Mouse (Mus musculus): ENCODE data around the gene Mblac2. TPM values are rescaled to one million over a fixed set of nuclear protein-coding genes. Genes with fewer than 3 reads are reported as not detected.

The Mblac2 gene
- total and polyA plus RNA-seq, 3 experiments, result 0.13 to 0.71 (median 0.42) TPM

DNA sequence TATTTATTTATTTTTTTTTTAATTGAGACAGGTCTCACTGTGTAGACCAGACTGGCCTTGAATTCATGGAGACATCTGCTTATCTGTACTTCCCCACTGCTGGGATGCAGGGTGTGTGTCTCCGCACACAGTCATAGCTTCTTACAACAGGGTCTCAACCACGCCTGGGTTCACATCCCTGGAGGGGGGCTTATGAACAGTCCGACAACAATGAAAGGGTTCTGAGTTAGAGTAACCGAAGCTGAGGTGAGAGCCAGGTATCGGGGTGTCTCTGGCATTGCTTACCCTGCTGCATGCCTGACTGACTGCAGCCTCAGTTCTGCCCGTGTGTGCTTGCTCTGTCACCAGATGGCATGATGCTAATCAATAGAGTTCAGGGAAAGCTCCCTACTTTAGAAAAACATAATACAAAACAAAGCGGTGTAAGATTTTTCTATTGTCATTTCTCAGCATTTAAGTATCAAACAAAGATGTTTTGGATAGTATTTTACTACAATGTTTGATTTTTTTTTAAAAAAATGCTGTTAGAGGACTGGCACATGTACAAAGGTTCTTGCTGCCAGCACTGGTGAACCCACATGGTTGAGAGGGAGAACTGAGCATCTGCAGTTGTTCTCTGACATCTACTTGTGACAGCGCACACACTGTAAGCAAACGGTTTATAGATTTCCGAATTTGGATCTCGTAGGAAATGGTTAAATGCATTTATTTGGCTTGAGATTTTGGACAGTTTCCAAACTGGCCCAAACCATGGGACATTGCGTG, 47.4 kb upstream of the Mblac2 start:
- in situ Hi-C loops (cut with MboI; ENCODE audit: low pct_ligation_motif_present, low pct_unique_long_range_greater_than_20kb, low sequenced_read_pairs), result no loop called here
- TF ChIP-seq NRF1 (IDR thresholded peaks at IDR 0.05; ENCODE audit: low read depth, low read length), result no peak
- TF ChIP-seq EP300 (IDR thresholded peaks at IDR 0.05; ENCODE audit: low read length), result no peak
- no peak for TF ChIP-seq MYC (IDR thresholded peaks at IDR 0.05; ENCODE audit: low read depth, low read length)
- no peak for TF ChIP-seq HCFC1 (IDR thresholded peaks at IDR 0.05; ENCODE audit: low read depth, low read length)
- no peak for TF ChIP-seq JUND (conservative IDR thresholded peaks at IDR 0.05; ENCODE audit: low read depth, low read length)
- TF ChIP-seq JUN (IDR thresholded peaks at IDR 0.05; ENCODE audit: insufficient read depth, low read depth, low read length), result no peak
- TF ChIP-seq MAZ (IDR thresholded peaks at IDR 0.05; ENCODE audit: low read depth, low read length), result no peak
- Histone ChIP-seq H3K27ac (ENCODE audit: insufficient read depth, low read depth) (no peak overlapping the region), H3K4me3 (replicated peaks in 1 of 3; ENCODE audit: low read depth in 2 of 3, low read length in 2 of 3, poor library complexity in 1 of 3) (no peak overlapping the region), H3K4me1 (ENCODE audit: control insufficient read depth in 1 of 2, insufficient read depth in 2 of 2) (peaks cover 6 to 18% of the 10 kb centered on the region in 2 experiments), H3K9ac (ENCODE audit: insufficient read depth, low read depth) (no peak overlapping the region), H3K4me2 (ENCODE audit: insufficient read depth, low read depth, poor library complexity, severe bottlenecking) (no peak overlapping the region), H3K27me3 (replicated peaks) (no peaks in the 10 kb centered on the region), H3K79me2 (replicated peaks; ENCODE audit: control insufficient read depth, extremely low read depth, insufficient read depth, poor library complexity, severe bottlenecking) (peaks cover 6% of the 10 kb centered on the region), H3K9me3 (replicated peaks; ENCODE audit: low read length) (no peaks in the 10 kb centered on the region), H3K36me3 (replicated peaks in 1 of 2; ENCODE audit: control insufficient read depth in 1 of 2, insufficient read depth in 1 of 2, low read length in 1 of 2) (peaks cover 38 to 48% of the 10 kb centered on the region in 2 experiments)
- dilution Hi-C loops (cut with MboI; ENCODE audit: extremely low pct_ligation_motif_present, extremely low pct_unique_long_range_greater_than_20kb, low sequenced_read_pairs), result no loop called here
- DNase-seq (ENCODE audit: extremely low read depth), result no peak

DNA sequence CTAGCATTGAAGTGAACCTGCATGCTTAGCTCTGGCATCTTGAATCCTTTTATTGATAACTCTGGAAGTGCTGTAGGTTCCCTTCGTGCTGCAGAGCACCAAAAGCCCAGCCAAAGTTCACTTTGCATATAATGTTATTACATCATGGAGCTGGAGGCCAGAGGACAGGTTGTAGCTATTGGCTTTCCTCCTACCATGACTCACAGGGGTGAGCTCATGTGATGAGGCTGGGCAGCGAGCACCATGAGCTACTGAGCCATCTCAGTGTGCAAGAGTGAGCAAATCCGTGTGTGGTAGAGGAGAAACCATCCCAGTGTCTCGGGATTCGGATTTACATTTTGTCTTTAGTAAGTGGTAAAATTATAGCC, 46.8 kb upstream of the Mblac2 start:
- Histone ChIP-seq H3K4me1 (ENCODE audit: control insufficient read depth in 1 of 2, insufficient read depth in 2 of 2) (peaks cover 6 to 16% of the 10 kb centered on the region in 2 experiments; a peak in 3 of 4 replicates), H3K27ac (ENCODE audit: insufficient read depth, low read depth) (no peak overlapping the region), H3K4me2 (ENCODE audit: insufficient read depth, low read depth, poor library complexity, severe bottlenecking) (no peak overlapping the region), H3K9me3 (replicated peaks; ENCODE audit: low read length) (no peaks in the 10 kb centered on the region), H3K4me3 (replicated peaks in 1 of 3; ENCODE audit: low read depth in 2 of 3, low read length in 2 of 3, poor library complexity in 1 of 3) (no peak overlapping the region), H3K9ac (ENCODE audit: insufficient read depth, low read depth) (no peak overlapping the region), H3K79me2 (replicated peaks; ENCODE audit: control insufficient read depth, extremely low read depth, insufficient read depth, poor library complexity, severe bottlenecking) (peaks cover 5% of the 10 kb centered on the region), H3K36me3 (replicated peaks in 1 of 2; ENCODE audit: control insufficient read depth in 1 of 2, insufficient read depth in 1 of 2, low read length in 1 of 2) (peaks cover 43 to 54% of the 10 kb centered on the region in 2 experiments), H3K27me3 (replicated peaks) (no peaks in the 10 kb centered on the region)
- dilution Hi-C loops (cut with MboI; ENCODE audit: extremely low pct_ligation_motif_present, extremely low pct_unique_long_range_greater_than_20kb, low sequenced_read_pairs) (no loop called here), in situ Hi-C loops (cut with MboI; ENCODE audit: low pct_ligation_motif_present, low pct_unique_long_range_greater_than_20kb, low sequenced_read_pairs) (no loop called here)
- DNase-seq (ENCODE audit: extremely low read depth), result no peak
- TF ChIP-seq EP300 (IDR thresholded peaks at IDR 0.05; ENCODE audit: low read length) (no peak), NRF1 (IDR thresholded peaks at IDR 0.05; ENCODE audit: low read depth, low read length) (no peak), E2F4 (IDR thresholded peaks at IDR 0.05; ENCODE audit: insufficient replicate concordance, low read depth, low read length) (no peak)

DNA sequence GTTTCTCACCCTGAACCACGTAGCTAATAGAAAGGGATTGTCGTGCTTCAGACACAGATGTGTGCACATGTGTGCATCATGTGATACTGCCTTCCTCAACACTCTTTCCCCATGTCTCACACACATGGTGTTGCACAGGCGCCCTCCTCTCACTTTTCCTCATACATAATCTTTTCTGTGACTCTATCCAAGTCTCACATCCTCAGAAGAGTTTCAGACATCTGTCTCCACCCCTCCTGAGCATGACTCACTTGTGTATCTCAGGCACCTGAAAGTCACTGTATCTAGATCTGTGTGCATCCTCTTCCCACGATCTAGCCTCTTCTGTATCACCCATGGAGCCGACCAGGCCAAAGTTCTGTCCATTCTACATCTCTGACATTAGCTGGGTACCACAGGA, 43.4 kb upstream of the Mblac2 start:
- no peak overlapping the region for H3K4me2 ChIP-seq (ENCODE audit: insufficient read depth, low read depth, poor library complexity, severe bottlenecking)
- dilution Hi-C loops (cut with MboI; ENCODE audit: extremely low pct_ligation_motif_present, extremely low pct_unique_long_range_greater_than_20kb, low sequenced_read_pairs) (no loop called here), in situ Hi-C loops (cut with MboI; ENCODE audit: low pct_ligation_motif_present, low pct_unique_long_range_greater_than_20kb, low sequenced_read_pairs) (no loop called here)
- no peaks in the 10 kb centered on the region for H3K79me2 ChIP-seq (replicated peaks; ENCODE audit: control insufficient read depth, extremely low read depth, insufficient read depth, poor library complexity, severe bottlenecking)
- no peaks in the 10 kb centered on the region for H3K27me3 ChIP-seq (replicated peaks)
- H3K27ac ChIP-seq (ENCODE audit: insufficient read depth, low read depth), result no peak overlapping the region
- H3K9ac ChIP-seq (ENCODE audit: insufficient read depth, low read depth), result no peak overlapping the region
- H3K4me3 ChIP-seq (replicated peaks in 1 of 3; ENCODE audit: low read depth in 2 of 3, low read length in 2 of 3, poor library complexity in 1 of 3), result no peak overlapping the region
- H3K36me3 ChIP-seq (replicated peaks in 1 of 2; ENCODE audit: control insufficient read depth in 1 of 2, insufficient read depth in 1 of 2, low read length in 1 of 2), result peaks cover 46 to 65% of the 10 kb centered on the region in 2 experiments
- peaks cover 2 to 16% of the 10 kb centered on the region in 2 experiments; a peak in 2 of 4 replicates for H3K4me1 ChIP-seq (ENCODE audit: control insufficient read depth in 1 of 2, insufficient read depth in 2 of 2)
- 0 out of 2 replicates have a peak, but pooled peaks have one; percentile 27 for TF ChIP-seq RCOR1 (conservative IDR thresholded peaks at IDR 0.05; ENCODE audit: low read depth, low read length)
- no peak for TF ChIP-seq SMC3 (IDR thresholded peaks at IDR 0.05; ENCODE audit: low read depth, low read length)
- TF ChIP-seq E2F4 (IDR thresholded peaks at IDR 0.05; ENCODE audit: insufficient replicate concordance, low read depth, low read length), result no peak
- TF ChIP-seq EP300 (IDR thresholded peaks at IDR 0.05; ENCODE audit: low read length), result peak; percentile 63; the same call in 1 of the 2 replicates
- TF ChIP-seq ZNF384 (IDR thresholded peaks at IDR 0.05; ENCODE audit: low read depth, low read length), result no peak
- peak; percentile 43 for TF ChIP-seq ETS1 (conservative IDR thresholded peaks at IDR 0.05; ENCODE audit: low read depth, low read length)
- 0 out of 2 replicates have a peak, but pooled peaks have one; percentile 29 for TF ChIP-seq BHLHE40 (IDR thresholded peaks at IDR 0.05; ENCODE audit: low read depth, low read length)
- DNase-seq (ENCODE audit: extremely low read depth), result peak; percentile 35
- H3K9me3 ChIP-seq (replicated peaks; ENCODE audit: low read length), result no peaks in the 10 kb centered on the region
